ENCODE assay signal across 8 mouse cellular contexts in genomic region chr10:110744686-110745639, GRCm38 (mm10). TPM values are rescaled to one million over a fixed set of nuclear protein-coding genes. Genes with fewer than 3 reads are reported as not detected.
DNase-seq lines count a peak whose midpoint lies in the region; ATAC-seq lines count a peak whose summit lies in the region.

TSS of gene E2f7 (plus strand) at chr10:110745439.

- H3K9ac ChIP-seq in hindbrain, embryonic 16.5 days (ENCODE audit: low read depth, low read length) = peak within 1 kb of the TSS; percentile 90

- H3K27me3 ChIP-seq in hindbrain, embryonic 16.5 days (replicated peaks; ENCODE audit: control insufficient read depth, insufficient read depth, low read length) = no peaks in the 10 kb centered on the region
- H3K27me3 ChIP-seq in megakaryocyte, embryonic 14.5 days (replicated peaks) = peaks cover 9% of the 10 kb centered on the region

- no peaks in the 10 kb centered on the region for H3K36me3 ChIP-seq in hindbrain, embryonic 16.5 days (ENCODE audit: control insufficient read depth, insufficient read depth, low read length)
- peaks cover 31% of the 10 kb centered on the region for H3K36me3 ChIP-seq in megakaryocyte, embryonic 14.5 days (replicated peaks; ENCODE audit: low read length)

- no peaks in the 10 kb centered on the region for H3K9me3 ChIP-seq in hindbrain, embryonic 16.5 days (ENCODE audit: control insufficient read depth, low read length)
- no peaks in the 10 kb centered on the region for H3K9me3 ChIP-seq in megakaryocyte, embryonic 14.5 days

- peaks cover 10% of the 10 kb centered on the region for H3K4me1 ChIP-seq in hindbrain, embryonic 16.5 days (ENCODE audit: control insufficient read depth, insufficient read depth, low read depth, low read length)
- peaks cover 53% of the 10 kb centered on the region for H3K4me1 ChIP-seq in megakaryocyte, embryonic 14.5 days

- H3K4me2 ChIP-seq in hindbrain, embryonic 16.5 days (ENCODE audit: low read length) = peak within 1 kb of the TSS; percentile 99

- H3K27ac ChIP-seq in hindbrain, embryonic 16.5 days (ENCODE audit: low read depth, low read length) = peak within 1 kb of the TSS; percentile 87

- ATAC-seq in hindbrain, embryonic 16.5 days = peak; percentile 97

- peak; percentile 88 for DNase-seq in T-cell, adult 2 months (ENCODE audit: low spot score)
- DNase-seq in cerebellum, postnatal 25 days = peak; percentile 96 to 98
- DNase-seq in frontal cortex, postnatal 36 days (ENCODE audit: low spot score in 2 of 2) = peak; percentile 83 to 86
- DNase-seq in left cerebral cortex, adult 8-10 months (ENCODE audit: low spot score in 2 of 2) = peak; percentile 71 to 81
- DNase-seq in right cerebral cortex, postnatal 10 days (ENCODE audit: low spot score in 2 of 2) = peak; percentile 94 to 95
- DNase-seq in urinary bladder, postnatal 25 days (ENCODE audit: low spot score) = peak; percentile 86

- WGBS in hindbrain, embryonic 16.5 days = under 1% methylated on average over 88 of the region's 98 CpGs

- H3K4me3 ChIP-seq in hindbrain, embryonic 16.5 days (ENCODE audit: low read length) = peak within 1 kb of the TSS; percentile 78
- peak within 1 kb of the TSS; percentile 97 for H3K4me3 ChIP-seq in megakaryocyte, embryonic 14.5 days (replicated peaks)

RNA-seq across cellular contexts. Expression of gene E2f7, which starts in this region (rescaled TPM):
- polyA plus RNA-seq in hindbrain, embryonic 16.5 days (2015; fragmentation: Nextera tagmentation; extraction: Ambion mirVana) = 5.0 and 7.1 TPM in 2 replicates
- total RNA-seq in left cerebral cortex, adult 8-10 months (2022) = under 1 TPM; 0.33 to 0.50 (median 0.48) TPM
- 6.2 and 8.4 TPM in 2 replicates for polyA plus RNA-seq in megakaryocyte, embryonic 14.5 days (2012; ENCODE audit: insufficient read depth, low replicate concordance)

Comparison
In these comparisons a context has a peak if more than half of its experiments do, and no peak if none do; other contexts are left out.
1. Peak in every context shown above with its lines: DNase-seq, ATAC-seq, H3K4me3 ChIP-seq and H3K27ac ChIP-seq.
2. Peak in DNase-seq in left cerebral cortex, adult 8-10 months; RNA of the gene not detected or under 1 TPM.